Mouse (Mus musculus) stomach, embryonic 16.5 days (tissue): Measurements from ENCODE around the gene Gm10842. TPM values are rescaled to one million over a fixed set of nuclear protein-coding genes. Genes with fewer than 3 reads are reported as not detected.

ENCODE experiments used
- ATAC-seq: fragments of 200-750 bp; cut with Nextera tagmentation; 2 replicates; pipeline ENCODE4 v1.8.0; 2017; ENCODE audit warnings: moderate number of reproducible peaks, moderate TSS enrichment; ENCODE audit not compliant: insufficient read depth, low FRiP score
- H3K27ac ChIP-seq: fragments of 300-500 bp; sonication (generic); 2 replicates; pipeline ENCODE4 v1.5.1; 2014; ENCODE audit warnings: low read length
- H3K27me3 ChIP-seq: fragments of 300-500 bp; sonication (generic); 2 replicates; pipeline ENCODE4 v1.6.1; 2014; ENCODE audit warnings: low read length, control low read depth, mixed read lengths; ENCODE audit not compliant: control insufficient read depth, insufficient read depth
- H3K36me3 ChIP-seq: fragments of 300-500 bp; sonication (generic); 2 replicates; pipeline ENCODE4 v1.6.1; 2014; ENCODE audit warnings: low read length; ENCODE audit not compliant: control insufficient read depth, insufficient read depth
- H3K4me1 ChIP-seq: fragments of 300-500 bp; sonication (generic); 2 replicates; pipeline ENCODE4 v1.6.1; 2014; ENCODE audit warnings: low read length, control low read depth, mixed read lengths; ENCODE audit not compliant: control insufficient read depth, insufficient read depth
- H3K4me2 ChIP-seq: fragments of 300-500 bp; sonication (generic); 2 replicates; pipeline ENCODE4 v1.6.1; 2014; ENCODE audit warnings: low read depth, low read length, mixed read lengths
- H3K4me3 ChIP-seq: fragments of 300-500 bp; sonication (generic); replicated peaks from 2 replicates; pipeline ENCODE4 v1.5.1; 2014; ENCODE audit warnings: mild to moderate bottlenecking, low read length
- H3K9ac ChIP-seq: fragments of 300-500 bp; sonication (generic); 2 replicates; pipeline ENCODE4 v1.6.1; 2014; ENCODE audit warnings: low read length
- H3K9me3 ChIP-seq: fragments of 300-500 bp; sonication (generic); replicated peaks from 2 replicates; pipeline ENCODE4 v1.6.1; 2016; ENCODE audit warnings: low read length, control low read depth; ENCODE audit not compliant: control insufficient read depth
- WGBS: fragments of 180-500 bp; shearing (Covaris S2); extraction: QIAGEN DNeasy Blood & Tissue Kit; methylation state at CpG from one replicate; pipeline ENCODE4 v1.1.7; 2014; 5-methylcytosine and 5-hydroxymethylcytosine counted together
- polyA plus RNA-seq: library from polyadenylated mRNA; unstranded; fragments of >200 nt; fragmentation: Nextera tagmentation; extraction: Ambion mirVana; gene quantifications from 2 replicates; pipeline ENCODE4 v1.2.1, GENCODE M21; 2015

Gm10842 gene
- polyA plus RNA-seq, 1 experiment from 2014 or later: not detected

- no peak for ATAC-seq
- 75% methylated on average over 4 of the region's 4 CpGs for WGBS
- Histone ChIP-seq H3K27ac (no peak overlapping the region), H3K4me1 (peaks cover 14% of the 10 kb centered on the region), H3K4me3 (no peak overlapping the region), H3K36me3 (no peaks in the 10 kb centered on the region), H3K9ac (no peak overlapping the region), H3K4me2 (no peak overlapping the region), H3K27me3 (no peaks in the 10 kb centered on the region), H3K9me3 (no peaks in the 10 kb centered on the region)
These were observed 4.0 kb downstream of the Gm10842 start for GRCm38 (mm10) chr11:105150691-105151090.

GRCm38 (mm10) chr11:105151226-105152016, 4.7 kb downstream of the Gm10842 start:
- Histone ChIP-seq H3K36me3 (no peaks in the 10 kb centered on the region), H3K4me2 (peak overlapping the region; percentile 15; the same call in 1 of the 2 replicates), H3K27ac (no peak overlapping the region), H3K9me3 (no peaks in the 10 kb centered on the region), H3K9ac (no peak overlapping the region), H3K4me1 (peaks cover 14% of the 10 kb centered on the region), H3K4me3 (no peak overlapping the region), H3K27me3 (no peaks in the 10 kb centered on the region)
- no peak for ATAC-seq
- WGBS: 21% methylated on average over 19 of the region's 19 CpGs

GRCm38 (mm10) chr11:105152017-105152300, 5.3 kb downstream of the Gm10842 start:
- H3K4me1 ChIP-seq: peaks cover 14% of the 10 kb centered on the region
- no peak overlapping the region for H3K9ac ChIP-seq
- WGBS: 55% methylated on average over 2 of the region's 4 CpGs
- H3K4me2 ChIP-seq: no peak overlapping the region
- no peak overlapping the region for H3K4me3 ChIP-seq
- H3K36me3 ChIP-seq: no peaks in the 10 kb centered on the region
- H3K27me3 ChIP-seq: no peaks in the 10 kb centered on the region
- no peak for ATAC-seq
- H3K9me3 ChIP-seq: no peaks in the 10 kb centered on the region
- H3K27ac ChIP-seq: no peak overlapping the region

GRCm38 (mm10) chr11:105152357-105152899, 5.7 kb downstream of the Gm10842 start:
- no peak overlapping the region for H3K4me3 ChIP-seq
- ATAC-seq: 0 out of 2 replicates have a peak, but pooled peaks have one; percentile 26
- H3K27me3 ChIP-seq: no peaks in the 10 kb centered on the region
- no peak overlapping the region for H3K9ac ChIP-seq
- H3K9me3 ChIP-seq: no peaks in the 10 kb centered on the region
- H3K36me3 ChIP-seq: no peaks in the 10 kb centered on the region
- no peak overlapping the region for H3K4me2 ChIP-seq
- WGBS: 78% methylated on average over 11 of the region's 11 CpGs
- H3K4me1 ChIP-seq: peaks cover 14% of the 10 kb centered on the region
- no peak overlapping the region for H3K27ac ChIP-seq

- ATAC-seq: peak; percentile 82
- Histone ChIP-seq H3K9ac (no peak overlapping the region; the same call in 1 of the 2 replicates), H3K27ac (no peak overlapping the region), H3K4me1 (peaks cover 14% of the 10 kb centered on the region), H3K36me3 (no peaks in the 10 kb centered on the region), H3K9me3 (no peaks in the 10 kb centered on the region), H3K27me3 (no peaks in the 10 kb centered on the region), H3K4me2 (no peak overlapping the region), H3K4me3 (no peak overlapping the region)
- 29% methylated on average over 12 of the region's 12 CpGs for WGBS
These were observed 6.6 kb downstream of the Gm10842 start for GRCm38 (mm10) chr11:105153068-105153833.

GRCm38 (mm10) chr11:105155915-105156314, 9.2 kb downstream of the Gm10842 start:
- 70% methylated on average over 4 of the region's 4 CpGs for WGBS
- Histone ChIP-seq H3K27ac (no peak overlapping the region), H3K4me3 (no peak overlapping the region), H3K4me1 (peaks cover 14% of the 10 kb centered on the region), H3K4me2 (no peak overlapping the region), H3K9me3 (no peaks in the 10 kb centered on the region), H3K27me3 (no peaks in the 10 kb centered on the region), H3K9ac (no peak overlapping the region), H3K36me3 (no peaks in the 10 kb centered on the region)
- no peak for ATAC-seq

- Histone ChIP-seq H3K36me3 (no peaks in the 10 kb centered on the region), H3K4me2 (no peak overlapping the region), H3K27ac (no peak overlapping the region), H3K9me3 (no peaks in the 10 kb centered on the region), H3K27me3 (no peaks in the 10 kb centered on the region), H3K4me3 (no peak overlapping the region), H3K4me1 (peaks cover 14% of the 10 kb centered on the region), H3K9ac (no peak overlapping the region)
- 79% methylated on average over 19 of the region's 19 CpGs for WGBS
- ATAC-seq: no peak
These were observed 10.1 kb downstream of the Gm10842 start for GRCm38 (mm10) chr11:105156748-105157267.

- H3K4me2 ChIP-seq: no peak overlapping the region
- H3K27ac ChIP-seq: no peak overlapping the region
- H3K36me3 ChIP-seq: no peaks in the 10 kb centered on the region
- no peak for ATAC-seq
- no peaks in the 10 kb centered on the region for H3K27me3 ChIP-seq
- no peak overlapping the region for H3K9ac ChIP-seq
- H3K9me3 ChIP-seq: peaks cover 7% of the 10 kb centered on the region
- peaks cover 8% of the 10 kb centered on the region for H3K4me1 ChIP-seq
- H3K4me3 ChIP-seq: no peak overlapping the region
These were observed 11.4 kb downstream of the Gm10842 start for GRCm38 (mm10) chr11:105158047-105158446.
